In genomic region chr12:91878912-91879250, GRCm38 (mm10) we compare ENCODE assay signal across 11 mouse cellular contexts. TPM values are rescaled to one million over a fixed set of nuclear protein-coding genes. Genes with fewer than 3 reads are reported as not detected.
A peak's percentile ranks its signal among the peaks of the same experiment; 100 is the strongest.
DNase-seq lines count a peak whose midpoint lies in the region; ATAC-seq lines count a peak whose summit lies in the region.
"Had no signal": no experiment of that assay in that cellular context is flagged by ENCODE, and none has a peak within 500 bp of the region (broad histone marks: within the 10 kb centered on the region; RNA-seq: fewer than 3 reads in every experiment).

No protein-coding gene starts in this region.

- H3K4me3 ChIP-seq in hindbrain, embryonic 11.5 days (ENCODE audit: low read depth, low read length) = no peak overlapping the region
- H3K4me3 ChIP-seq in hindbrain, embryonic 12.5 days = no peak overlapping the region
- no peak overlapping the region for H3K4me3 ChIP-seq in midbrain, embryonic 14.5 days (replicated peaks; ENCODE audit: low read depth, low read length)

- H3K9ac ChIP-seq in hindbrain, embryonic 11.5 days (ENCODE audit: low read depth, low read length) = no peak overlapping the region
- no peak overlapping the region for H3K9ac ChIP-seq in hindbrain, embryonic 12.5 days
- H3K9ac ChIP-seq in midbrain, embryonic 14.5 days (replicated peaks; ENCODE audit: low read length) = no peak overlapping the region

- no peak overlapping the region for H3K4me2 ChIP-seq in hindbrain, embryonic 11.5 days (replicated peaks; ENCODE audit: low read depth, low read length)
- H3K4me2 ChIP-seq in hindbrain, embryonic 12.5 days (replicated peaks) = no peak overlapping the region
- H3K4me2 ChIP-seq in midbrain, embryonic 14.5 days (ENCODE audit: low read length) = peak overlapping the region; percentile 8; the same call in 1 of the 2 replicates

- peak; percentile 51; the same call in 1 of the 2 replicates for ATAC-seq in hindbrain, embryonic 11.5 days (ENCODE audit: low FRiP score)
- ATAC-seq in hindbrain, embryonic 12.5 days (ENCODE audit: low FRiP score) = no peak
- no peak for ATAC-seq in midbrain, embryonic 14.5 days (ENCODE audit: low FRiP score, low TSS enrichment)

- H3K36me3 ChIP-seq in hindbrain, embryonic 11.5 days (ENCODE audit: control insufficient read depth, insufficient read depth, low read length) = no peaks in the 10 kb centered on the region
- no peaks in the 10 kb centered on the region for H3K36me3 ChIP-seq in hindbrain, embryonic 12.5 days
- H3K36me3 ChIP-seq in midbrain, embryonic 14.5 days (ENCODE audit: control insufficient read depth, insufficient read depth, low read length) = no peaks in the 10 kb centered on the region

- H3K27ac ChIP-seq in hindbrain, embryonic 11.5 days (ENCODE audit: low read depth, low read length) = no peak overlapping the region
- no peak overlapping the region for H3K27ac ChIP-seq in hindbrain, embryonic 12.5 days
- peak overlapping the region; percentile 2; the same call in 1 of the 2 replicates for H3K27ac ChIP-seq in midbrain, embryonic 14.5 days (replicated peaks; ENCODE audit: low read depth, low read length)

- no peaks in the 10 kb centered on the region for H3K27me3 ChIP-seq in hindbrain, embryonic 11.5 days (ENCODE audit: control insufficient read depth, insufficient read depth, low read length)
- H3K27me3 ChIP-seq in hindbrain, embryonic 12.5 days = no peaks in the 10 kb centered on the region
- no peaks in the 10 kb centered on the region for H3K27me3 ChIP-seq in midbrain, embryonic 14.5 days (ENCODE audit: control insufficient read depth, insufficient read depth, low read length)
- H3K27me3 ChIP-seq: CH12.LX had no signal

- H3K4me1 ChIP-seq in hindbrain, embryonic 11.5 days (replicated peaks; ENCODE audit: control insufficient read depth, insufficient read depth, low read length) = no peaks in the 10 kb centered on the region
- peaks cover 15% of the 10 kb centered on the region; the same call in 1 of the 2 replicates for H3K4me1 ChIP-seq in hindbrain, embryonic 12.5 days
- H3K4me1 ChIP-seq in midbrain, embryonic 14.5 days (ENCODE audit: control insufficient read depth, insufficient read depth, low read length) = no peaks in the 10 kb centered on the region

- 72% methylated on average over 8 of the region's 8 CpGs for WGBS in hindbrain, embryonic 11.5 days
- 69% methylated on average over 8 of the region's 8 CpGs for WGBS in hindbrain, embryonic 12.5 days
- 74% methylated on average over 8 of the region's 8 CpGs for WGBS in midbrain, embryonic 14.5 days

- peak; percentile 10 for DNase-seq in hindbrain, embryonic 11.5 days (ENCODE audit: low spot score)
- DNase-seq in NIH3T3 (ENCODE audit: low read depth) = peak; percentile 74
- peak; percentile 28 to 73 for DNase-seq in layer of hippocampus, adult 18-20 months (ENCODE audit: low spot score in 2 of 2)
- no peak for DNase-seq in midbrain, embryonic 14.5 days
- DNase-seq in ovary, adult 18-20 months (ENCODE audit: low spot score) = no peak
- DNase-seq in liver = no peak
- no peak for DNase-seq in lung, postnatal 36 days
- DNase-seq: gastrocnemius, postnatal 36 days; lung, adult 2 months had no signal

- no peaks in the 10 kb centered on the region for H3K9me3 ChIP-seq in hindbrain, embryonic 11.5 days (ENCODE audit: control insufficient read depth, low read length)
- H3K9me3 ChIP-seq in hindbrain, embryonic 12.5 days (replicated peaks) = no peaks in the 10 kb centered on the region
- no peaks in the 10 kb centered on the region for H3K9me3 ChIP-seq in midbrain, embryonic 14.5 days (ENCODE audit: control insufficient read depth, low read length)

RNA-seq across cellular contexts. Expression of gene Sel1l, which starts 29.9 kb away (rescaled TPM):
- 76.3 and 82.7 TPM in 2 replicates for polyA plus RNA-seq in hindbrain, embryonic 11.5 days (2014; fragmentation: Nextera tagmentation; extraction: Ambion mirVana)
- polyA plus RNA-seq in hindbrain, embryonic 12.5 days (2016; fragmentation: Nextera tagmentation; extraction: Ambion mirVana) = 93.1 and 94.7 TPM in 2 replicates
- 100 to 1,000 TPM; 165 to 179 TPM for total RNA-seq in layer of hippocampus, adult 18-20 months (2021)
- 106 and 128 TPM in 2 replicates for polyA plus RNA-seq in midbrain, embryonic 14.5 days (2014; fragmentation: Nextera tagmentation; extraction: Ambion mirVana)

Comparison
In these comparisons a context has a peak if more than half of its experiments do, and no peak if none do; other contexts are left out.
1. DNase-seq: peak in hindbrain, embryonic 11.5 days (single experiment), NIH3T3 (single experiment) and layer of hippocampus, adult 18-20 months (2 of 2); none in midbrain, embryonic 14.5 days (single experiment), ovary, adult 18-20 months (single experiment), liver (single experiment) and lung, postnatal 36 days (single experiment).